Mouse (Mus musculus): ENCODE data around the gene Nup54. TPM values are rescaled to one million over a fixed set of nuclear protein-coding genes. Genes with fewer than 3 reads are reported as not detected.

Nup54 gene
- polyA plus RNA-seq, 1 experiment from 2014 or later, result 62.2 TPM

GRCm38 (mm10) chr5:92390615-92391014, 44.4 kb downstream of the Nup54 start:
- H3K27me3 ChIP-seq (ENCODE audit: control insufficient read depth, insufficient read depth, low read length), result peaks cover 32% of the 10 kb centered on the region
- WGBS, result 77% methylated on average over 8 of the region's 8 CpGs
- no peak overlapping the region for H3K4me2 ChIP-seq (replicated peaks; ENCODE audit: low read depth, low read length)
- H3K36me3 ChIP-seq (ENCODE audit: control insufficient read depth, insufficient read depth, low read length), result no peaks in the 10 kb centered on the region
- ATAC-seq (ENCODE audit: low FRiP score, low TSS enrichment), result no peak
- no peaks in the 10 kb centered on the region for H3K9me3 ChIP-seq (ENCODE audit: control insufficient read depth, low read length)
- no peaks in the 10 kb centered on the region for H3K4me1 ChIP-seq (ENCODE audit: control insufficient read depth, insufficient read depth, low read length)
- H3K27ac ChIP-seq (ENCODE audit: low read depth, low read length), result no peak overlapping the region
- H3K9ac ChIP-seq (ENCODE audit: low read depth, low read length), result no peak overlapping the region
- no peak overlapping the region for H3K4me3 ChIP-seq (ENCODE audit: low read length)

- H3K9me3 ChIP-seq (ENCODE audit: control insufficient read depth, low read length), result no peaks in the 10 kb centered on the region
- no peak overlapping the region for H3K4me3 ChIP-seq (ENCODE audit: low read length)
- H3K9ac ChIP-seq (ENCODE audit: low read depth, low read length), result no peak overlapping the region
- no peaks in the 10 kb centered on the region for H3K36me3 ChIP-seq (ENCODE audit: control insufficient read depth, insufficient read depth, low read length)
- WGBS, result 80% methylated on average over 2 of the region's 2 CpGs
- H3K27me3 ChIP-seq (ENCODE audit: control insufficient read depth, insufficient read depth, low read length), result peaks cover 32% of the 10 kb centered on the region
- no peak for ATAC-seq (ENCODE audit: low FRiP score, low TSS enrichment)
- no peak overlapping the region for H3K4me2 ChIP-seq (replicated peaks; ENCODE audit: low read depth, low read length)
- H3K4me1 ChIP-seq (ENCODE audit: control insufficient read depth, insufficient read depth, low read length), result no peaks in the 10 kb centered on the region
- H3K27ac ChIP-seq (ENCODE audit: low read depth, low read length), result no peak overlapping the region
Observed at GRCm38 (mm10) chr5:92389977-92390376, 45.0 kb downstream of the Nup54 start.

- no peaks in the 10 kb centered on the region for H3K4me1 ChIP-seq (ENCODE audit: control insufficient read depth, insufficient read depth, low read length)
- WGBS, result 60% methylated on average over 11 of the region's 11 CpGs
- peaks cover 17% of the 10 kb centered on the region for H3K27me3 ChIP-seq (ENCODE audit: control insufficient read depth, insufficient read depth, low read length)
- H3K9me3 ChIP-seq (ENCODE audit: control insufficient read depth, low read length), result no peaks in the 10 kb centered on the region
- H3K9ac ChIP-seq (ENCODE audit: low read depth, low read length), result no peak overlapping the region
- no peak for ATAC-seq (ENCODE audit: low FRiP score, low TSS enrichment)
- no peak overlapping the region for H3K27ac ChIP-seq (ENCODE audit: low read depth, low read length)
- H3K36me3 ChIP-seq (ENCODE audit: control insufficient read depth, insufficient read depth, low read length), result no peaks in the 10 kb centered on the region
- no peak overlapping the region for H3K4me2 ChIP-seq (replicated peaks; ENCODE audit: low read depth, low read length)
- no peak overlapping the region for H3K4me3 ChIP-seq (ENCODE audit: low read length)
Observed at GRCm38 (mm10) chr5:92387433-92387832, 47.6 kb downstream of the Nup54 start.

GRCm38 (mm10) chr5:92386643-92387042, 48.4 kb downstream of the Nup54 start:
- H3K27me3 ChIP-seq (ENCODE audit: control insufficient read depth, insufficient read depth, low read length), result peaks cover 14% of the 10 kb centered on the region
- no peak overlapping the region for H3K4me3 ChIP-seq (ENCODE audit: low read length)
- no peaks in the 10 kb centered on the region for H3K9me3 ChIP-seq (ENCODE audit: control insufficient read depth, low read length)
- WGBS, result 28% methylated on average over 6 of the region's 6 CpGs
- H3K9ac ChIP-seq (ENCODE audit: low read depth, low read length), result no peak overlapping the region
- no peak overlapping the region for H3K27ac ChIP-seq (ENCODE audit: low read depth, low read length)
- no peaks in the 10 kb centered on the region for H3K36me3 ChIP-seq (ENCODE audit: control insufficient read depth, insufficient read depth, low read length)
- no peak for ATAC-seq (ENCODE audit: low FRiP score, low TSS enrichment)
- H3K4me2 ChIP-seq (replicated peaks; ENCODE audit: low read depth, low read length), result no peak overlapping the region
- H3K4me1 ChIP-seq (ENCODE audit: control insufficient read depth, insufficient read depth, low read length), result no peaks in the 10 kb centered on the region

- Histone ChIP-seq H3K36me3 (ENCODE audit: control insufficient read depth, insufficient read depth, low read length) (no peaks in the 10 kb centered on the region), H3K9ac (ENCODE audit: low read depth, low read length) (no peak overlapping the region), H3K9me3 (ENCODE audit: control insufficient read depth, low read length) (no peaks in the 10 kb centered on the region), H3K4me3 (ENCODE audit: low read length) (no peak overlapping the region), H3K4me1 (ENCODE audit: control insufficient read depth, insufficient read depth, low read length) (no peaks in the 10 kb centered on the region), H3K4me2 (replicated peaks; ENCODE audit: low read depth, low read length) (no peak overlapping the region), H3K27me3 (ENCODE audit: control insufficient read depth, insufficient read depth, low read length) (peaks cover 8% of the 10 kb centered on the region), H3K27ac (ENCODE audit: low read depth, low read length) (no peak overlapping the region)
- no peak for ATAC-seq (ENCODE audit: low FRiP score, low TSS enrichment)
- 81% methylated on average over 5 of the region's 5 CpGs for WGBS
Observed at GRCm38 (mm10) chr5:92386102-92386501, 48.9 kb downstream of the Nup54 start.

GRCm38 (mm10) chr5:92384855-92385254, 50.2 kb downstream of the Nup54 start:
- no peak overlapping the region for H3K27ac ChIP-seq (ENCODE audit: low read depth, low read length)
- no peaks in the 10 kb centered on the region for H3K9me3 ChIP-seq (ENCODE audit: control insufficient read depth, low read length)
- no peak for ATAC-seq (ENCODE audit: low FRiP score, low TSS enrichment)
- no peaks in the 10 kb centered on the region for H3K36me3 ChIP-seq (ENCODE audit: control insufficient read depth, insufficient read depth, low read length)
- H3K4me1 ChIP-seq (ENCODE audit: control insufficient read depth, insufficient read depth, low read length), result no peaks in the 10 kb centered on the region
- no peak overlapping the region for H3K9ac ChIP-seq (ENCODE audit: low read depth, low read length)
- peaks cover under 1% of the 10 kb centered on the region; the same call in 1 of the 2 replicates for H3K27me3 ChIP-seq (ENCODE audit: control insufficient read depth, insufficient read depth, low read length)
- no peak overlapping the region for H3K4me2 ChIP-seq (replicated peaks; ENCODE audit: low read depth, low read length)
- H3K4me3 ChIP-seq (ENCODE audit: low read length), result no peak overlapping the region
- 57% methylated on average over 7 of the region's 7 CpGs for WGBS

- no peak for ATAC-seq (ENCODE audit: low FRiP score, low TSS enrichment)
- Histone ChIP-seq H3K4me2 (replicated peaks; ENCODE audit: low read depth, low read length) (no peak overlapping the region), H3K36me3 (ENCODE audit: control insufficient read depth, insufficient read depth, low read length) (no peaks in the 10 kb centered on the region), H3K27me3 (ENCODE audit: control insufficient read depth, insufficient read depth, low read length) (no peaks in the 10 kb centered on the region), H3K9ac (ENCODE audit: low read depth, low read length) (no peak overlapping the region), H3K4me1 (ENCODE audit: control insufficient read depth, insufficient read depth, low read length) (no peaks in the 10 kb centered on the region), H3K9me3 (ENCODE audit: control insufficient read depth, low read length) (no peaks in the 10 kb centered on the region), H3K4me3 (ENCODE audit: low read length) (no peak overlapping the region), H3K27ac (ENCODE audit: low read depth, low read length) (no peak overlapping the region)
- WGBS, result 20% methylated on average over 7 of the region's 7 CpGs
Observed at GRCm38 (mm10) chr5:92383747-92384146, 51.3 kb downstream of the Nup54 start.

GRCm38 (mm10) chr5:92382349-92382679, 52.7 kb downstream of the Nup54 start:
- no peaks in the 10 kb centered on the region for H3K9me3 ChIP-seq (ENCODE audit: control insufficient read depth, low read length)
- no peak overlapping the region for H3K27ac ChIP-seq (ENCODE audit: low read depth, low read length)
- 68% methylated on average over 9 of the region's 9 CpGs for WGBS
- no peak overlapping the region for H3K4me3 ChIP-seq (ENCODE audit: low read length)
- H3K27me3 ChIP-seq (ENCODE audit: control insufficient read depth, insufficient read depth, low read length), result no peaks in the 10 kb centered on the region
- no peak overlapping the region for H3K4me2 ChIP-seq (replicated peaks; ENCODE audit: low read depth, low read length)
- no peaks in the 10 kb centered on the region for H3K36me3 ChIP-seq (ENCODE audit: control insufficient read depth, insufficient read depth, low read length)
- no peak for ATAC-seq (ENCODE audit: low FRiP score, low TSS enrichment)
- H3K4me1 ChIP-seq (ENCODE audit: control insufficient read depth, insufficient read depth, low read length), result no peaks in the 10 kb centered on the region
- no peak overlapping the region for H3K9ac ChIP-seq (ENCODE audit: low read depth, low read length)

GRCm38 (mm10) chr5:92381550-92382348, 53.3 kb downstream of the Nup54 start:
- H3K36me3 ChIP-seq (ENCODE audit: control insufficient read depth, insufficient read depth, low read length), result no peaks in the 10 kb centered on the region
- H3K9ac ChIP-seq (ENCODE audit: low read depth, low read length), result no peak overlapping the region
- 33% methylated on average over 12 of the region's 12 CpGs for WGBS
- no peak overlapping the region for H3K27ac ChIP-seq (ENCODE audit: low read depth, low read length)
- H3K4me2 ChIP-seq (replicated peaks; ENCODE audit: low read depth, low read length), result no peak overlapping the region
- no peaks in the 10 kb centered on the region for H3K27me3 ChIP-seq (ENCODE audit: control insufficient read depth, insufficient read depth, low read length)
- H3K9me3 ChIP-seq (ENCODE audit: control insufficient read depth, low read length), result no peaks in the 10 kb centered on the region
- H3K4me1 ChIP-seq (ENCODE audit: control insufficient read depth, insufficient read depth, low read length), result no peaks in the 10 kb centered on the region
- ATAC-seq (ENCODE audit: low FRiP score, low TSS enrichment), result peak; percentile 80; the same call in 1 of the 2 replicates
- no peak overlapping the region for H3K4me3 ChIP-seq (ENCODE audit: low read length)
